Mouse (Mus musculus) ES-E14 (cell line): Measurements from ENCODE around the gene Rnase12. TPM values are rescaled to one million over a fixed set of nuclear protein-coding genes. Genes with fewer than 3 reads are reported as not detected.

Experiments
- DNase-seq: peaks from one replicate; pipeline ENCODE4 v3.0.0-alpha.2; 2013; ENCODE audit warnings: low read depth, low spot score
- H3K27ac ChIP-seq: 2 replicates; pipeline ENCODE4 v1.5.1; 2012; ENCODE audit warnings: low read depth, mild to moderate bottlenecking, low read length, moderate library complexity, mixed read lengths; ENCODE audit not compliant: poor library complexity, insufficient read depth, severe bottlenecking
- H3K36me3 ChIP-seq: 2 replicates; pipeline ENCODE4 v1.6.1; 2012; ENCODE audit warnings: mild to moderate bottlenecking, low read length, moderate library complexity, mixed read lengths; ENCODE audit not compliant: control insufficient read depth, poor library complexity, insufficient read depth, severe bottlenecking
- H3K4me1 ChIP-seq, 2 experiments: fragments of 150-350 bp in 1 of 2; sonication (generic) in 1 of 2; 2 replicates each; pipeline ENCODE4 v1.6.1; 2012; ENCODE audit warnings: low read length in 2 of 2, mild to moderate bottlenecking in 1 of 2, mixed read lengths in 1 of 2; ENCODE audit not compliant: control insufficient read depth in 2 of 2, insufficient read depth in 2 of 2, poor library complexity in 1 of 2
- H3K4me3 ChIP-seq, 2 experiments: fragments of 150-350 bp in 1 of 2; sonication (generic) in 1 of 2; 2 replicates each; pipeline ENCODE4 v1.5.1; 2012; ENCODE audit warnings: low read length in 2 of 2, low read depth in 1 of 2, mild to moderate bottlenecking in 1 of 2, mixed read lengths in 1 of 2; ENCODE audit not compliant: insufficient read depth in 1 of 2, poor library complexity in 1 of 2, severe bottlenecking in 1 of 2
- H3K9ac ChIP-seq: 2 replicates; pipeline ENCODE4 v1.6.1; 2012; ENCODE audit warnings: low read depth, mild to moderate bottlenecking, low read length, mixed read lengths; ENCODE audit not compliant: poor library complexity, insufficient read depth, severe bottlenecking
- H3K9me3 ChIP-seq: fragments of 150-350 bp; sonication (generic); 2 replicates; pipeline ENCODE4 v1.6.1; 2012; ENCODE audit warnings: low read depth, mild to moderate bottlenecking, low read length; ENCODE audit not compliant: control insufficient read depth, insufficient read depth
- CHD2 ChIP-seq: IDR thresholded peaks from 2 replicates; pipeline ENCODE4 v1.6.1; 2014; ENCODE audit warnings: mild to moderate bottlenecking, low read depth, low read length, inconsistent platforms
- HCFC1 ChIP-seq: IDR thresholded peaks from 2 replicates; pipeline ENCODE4 v1.6.1; 2012; ENCODE audit warnings: low read length, inconsistent platforms, borderline replicate concordance; ENCODE audit not compliant: insufficient read depth
- MAFK ChIP-seq: IDR thresholded peaks from 2 replicates; pipeline ENCODE4 v1.6.1; 2014; ENCODE audit warnings: mild to moderate bottlenecking, low read depth, low read length, inconsistent platforms; ENCODE audit not compliant: insufficient read depth
- ZC3H11A ChIP-seq: IDR thresholded peaks from 2 replicates; pipeline ENCODE4 v1.6.1; 2012; ENCODE audit warnings: low read depth, mild to moderate bottlenecking, inconsistent platforms, low read length, borderline replicate concordance
- ZNF384 ChIP-seq: IDR thresholded peaks from 2 replicates; pipeline ENCODE4 v1.6.1; 2012; ENCODE audit warnings: low read depth, low read length, inconsistent platforms
- in situ Hi-C, 2 experiments: fragments of 600-800 bp; cut with MboI; formaldehyde crosslinking; loops; one replicate each; pipeline ENCODE4 v1.15.1; 2025; ENCODE audit warnings: low sequenced_read_pairs in 2 of 2, inconsistent platforms in 1 of 2; ENCODE audit not compliant: unreplicated experiment in 2 of 2
- total RNA-seq: library from RNA; depleted of rRNA; stranded (reverse); fragments of 300-350 nt; gene quantifications from 2 replicates; pipeline ENCODE4 v1.2.3, GENCODE M21; 2012; rRNA removed

Gene Rnase12
- 0.36 and 1.1 TPM in 2 replicates for total RNA-seq

GRCm38 (mm10) chr14:51057401-51057831 lies at the start of gene Rnase12:
Rnase12 (minus strand) TSS chr14:51057661.
- no peaks in the 10 kb centered on the region for H3K36me3 ChIP-seq
- H3K4me3 ChIP-seq = no peak within 1 kb of the TSS; a peak in 1 of 4 replicates
- peaks cover 2 to 10% of the 10 kb centered on the region in 2 experiments; a peak in 1 of 4 replicates for H3K4me1 ChIP-seq
- in situ Hi-C loops = loop anchor here in 1 of 2 experiments (25.0 kb wide), 1 partner anchor 220 kb away; no protein-coding TSS in a partner anchor
- no peak within 1 kb of the TSS for H3K9ac ChIP-seq
- no peak for TF ChIP-seq ZC3H11A
- TF ChIP-seq CHD2 = no peak
- TF ChIP-seq HCFC1 = no peak
- no peak for TF ChIP-seq ZNF384
- no peak for TF ChIP-seq MAFK
- no peak within 1 kb of the TSS for H3K27ac ChIP-seq
- no peaks in the 10 kb centered on the region for H3K9me3 ChIP-seq
- no peak for DNase-seq

GRCm38 (mm10) chr14:51106449-51106967 lies 49.0 kb upstream of the Rnase12 start:
- no peak overlapping the region for H3K27ac ChIP-seq
- H3K36me3 ChIP-seq = no peaks in the 10 kb centered on the region
- H3K9ac ChIP-seq = no peak overlapping the region
- in situ Hi-C loops = no loop called here
- no peak overlapping the region for H3K4me3 ChIP-seq
- H3K9me3 ChIP-seq = no peaks in the 10 kb centered on the region
- no peaks in the 10 kb centered on the region for H3K4me1 ChIP-seq
- TF ChIP-seq HCFC1 = no peak
- TF ChIP-seq CHD2 = no peak
- no peak for TF ChIP-seq ZC3H11A
- TF ChIP-seq MAFK = no peak
- no peak for TF ChIP-seq ZNF384
- DNase-seq = no peak

GRCm38 (mm10) chr14:51104366-51104765 lies 46.9 kb upstream of the Rnase12 start:
- H3K9me3 ChIP-seq = no peaks in the 10 kb centered on the region
- H3K4me3 ChIP-seq = no peak overlapping the region
- no peak overlapping the region for H3K27ac ChIP-seq
- H3K4me1 ChIP-seq = no peaks in the 10 kb centered on the region
- in situ Hi-C loops = no loop called here
- no peak for DNase-seq
- no peak overlapping the region for H3K9ac ChIP-seq
- H3K36me3 ChIP-seq = no peaks in the 10 kb centered on the region
- TF ChIP-seq CHD2 (no peak), HCFC1 (no peak), ZNF384 (no peak), ZC3H11A (no peak), MAFK (no peak)

GRCm38 (mm10) chr14:51103217-51103616 lies 45.8 kb upstream of the Rnase12 start:
- in situ Hi-C loops = no loop called here
- no peaks in the 10 kb centered on the region for H3K9me3 ChIP-seq
- DNase-seq = peak; percentile 40
- H3K36me3 ChIP-seq = no peaks in the 10 kb centered on the region
- no peak overlapping the region for H3K27ac ChIP-seq
- H3K4me3 ChIP-seq = no peak overlapping the region
- no peak overlapping the region for H3K9ac ChIP-seq
- TF ChIP-seq HCFC1 = no peak
- TF ChIP-seq CHD2 = no peak
- peak; percentile 47; the same call in 1 of the 2 replicates for TF ChIP-seq ZC3H11A
- no peak for TF ChIP-seq ZNF384
- no peak for TF ChIP-seq MAFK
- H3K4me1 ChIP-seq = no peaks in the 10 kb centered on the region

- DNase-seq = no peak
- Histone ChIP-seq H3K4me1 (no peaks in the 10 kb centered on the region), H3K27ac (no peak overlapping the region), H3K9me3 (no peaks in the 10 kb centered on the region), H3K36me3 (no peaks in the 10 kb centered on the region), H3K9ac (no peak overlapping the region), H3K4me3 (no peak overlapping the region)
- in situ Hi-C loops = no loop called here
- TF ChIP-seq MAFK = peak; percentile 54
- TF ChIP-seq ZC3H11A = no peak
Measured at GRCm38 (mm10) chr14:51101284-51101683, 43.8 kb upstream of the Rnase12 start.
